Mouse (Mus musculus): ENCODE data around the gene Irgq.
"Not testable (repeated sequence)": the region's sequence is repeated elsewhere in the genome, so short reads cannot be mapped to it uniquely, and the experiment has no call there.

Irgq gene

DNA sequence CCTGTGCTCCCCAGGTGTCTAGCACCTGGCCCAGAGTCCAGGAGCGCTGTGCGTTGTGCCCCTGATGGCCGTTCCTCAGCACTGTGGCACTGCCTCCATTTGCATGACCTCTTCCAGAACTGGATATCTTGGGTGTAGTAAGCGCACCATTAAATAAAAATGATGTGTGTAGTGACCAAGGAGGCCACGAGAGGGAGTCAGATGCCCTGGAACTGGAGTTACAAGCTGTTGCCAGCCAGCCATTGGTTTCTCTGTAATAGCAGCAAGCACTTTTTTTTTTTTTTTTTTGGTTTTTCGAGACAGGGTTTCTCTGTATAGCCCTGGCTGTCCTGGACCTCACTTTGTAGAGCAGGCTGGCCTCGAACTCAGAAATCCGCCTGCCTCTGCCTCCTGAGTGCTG lies 14.2 kb upstream of the Irgq start:
- not testable (repeated sequence) for DNase-seq

DNA sequence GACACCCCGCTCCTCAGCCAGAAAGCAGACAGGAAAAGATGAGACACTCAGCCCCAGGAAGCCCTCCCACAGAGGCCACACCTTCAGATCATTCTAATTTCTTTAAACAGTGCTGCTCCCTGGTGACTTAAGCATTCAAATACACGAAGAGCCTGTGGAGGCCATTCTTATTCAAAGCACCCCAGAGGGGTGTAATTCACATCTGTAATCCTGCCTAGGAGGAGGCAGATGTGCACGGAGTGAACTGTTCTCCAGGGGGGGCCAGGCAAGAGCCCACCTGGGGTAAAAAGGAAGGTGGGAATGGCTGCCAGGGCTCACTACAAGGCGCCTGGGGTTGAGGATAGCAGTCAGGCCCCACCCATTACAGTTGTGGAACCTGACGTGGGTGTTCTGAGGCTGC lies 13.4 kb upstream of the Irgq start:
- DNase-seq = no peak

DNA sequence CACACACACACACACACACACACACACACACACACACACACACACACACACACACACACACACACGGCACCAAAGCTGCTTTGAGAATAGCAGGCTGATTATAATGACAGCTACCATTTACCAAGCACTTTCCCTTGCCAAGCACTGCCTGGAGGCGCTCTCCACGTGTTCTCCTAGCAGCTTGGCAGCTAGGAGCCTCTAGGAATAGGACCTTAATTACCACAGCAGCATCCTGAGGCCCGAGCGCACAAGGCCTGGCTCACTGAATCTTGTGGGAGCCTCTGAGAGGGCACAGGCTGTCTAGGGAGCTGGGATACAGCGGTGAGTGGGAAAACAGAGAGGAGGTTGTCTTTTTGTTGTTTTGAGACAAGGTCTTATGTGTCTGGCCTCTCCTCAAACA lies 12.8 kb upstream of the Irgq start:
- no peak for DNase-seq

DNA sequence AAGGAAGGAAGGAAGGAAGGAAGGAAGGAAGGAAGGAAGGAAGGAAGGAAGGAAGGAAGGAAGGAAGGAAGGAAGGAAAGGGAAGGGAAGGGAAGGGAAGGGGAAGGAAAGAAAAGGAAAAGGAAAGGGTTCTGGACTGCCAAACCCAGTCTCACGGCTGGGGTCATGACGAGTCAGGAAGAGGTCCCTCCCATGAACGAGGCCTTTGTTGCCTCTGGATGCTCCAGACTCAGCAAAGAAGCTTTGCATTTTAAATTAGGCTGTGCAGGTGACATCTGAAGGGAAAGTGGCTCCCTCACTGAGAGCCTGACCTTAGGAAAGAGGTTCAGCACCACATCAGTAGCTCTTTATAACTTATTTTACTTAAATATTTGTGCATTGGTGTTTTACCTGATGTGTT lies 11.4 kb upstream of the Irgq start:
- no peak for DNase-seq

DNA sequence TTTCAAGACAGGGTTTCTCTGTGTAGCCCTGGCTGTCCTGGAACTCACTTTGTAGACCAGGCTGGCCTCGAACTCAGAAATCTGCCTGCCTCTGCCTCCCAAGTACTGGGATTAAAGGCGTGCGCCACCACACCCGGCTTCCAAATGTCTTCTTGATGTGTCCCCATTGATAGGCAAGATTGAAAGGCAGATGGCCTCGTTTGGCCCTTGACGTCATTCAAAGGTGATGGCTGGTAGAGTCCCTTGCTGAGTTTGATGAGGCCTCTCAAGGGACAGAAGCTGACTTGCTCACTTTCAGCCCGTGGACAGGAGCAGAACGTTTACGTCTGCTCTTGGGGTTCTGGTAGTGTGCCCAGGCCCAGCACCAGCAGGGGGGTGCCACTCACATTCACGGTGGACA lies 10.4 kb upstream of the Irgq start:
- DNase-seq = not testable (repeated sequence)

DNA sequence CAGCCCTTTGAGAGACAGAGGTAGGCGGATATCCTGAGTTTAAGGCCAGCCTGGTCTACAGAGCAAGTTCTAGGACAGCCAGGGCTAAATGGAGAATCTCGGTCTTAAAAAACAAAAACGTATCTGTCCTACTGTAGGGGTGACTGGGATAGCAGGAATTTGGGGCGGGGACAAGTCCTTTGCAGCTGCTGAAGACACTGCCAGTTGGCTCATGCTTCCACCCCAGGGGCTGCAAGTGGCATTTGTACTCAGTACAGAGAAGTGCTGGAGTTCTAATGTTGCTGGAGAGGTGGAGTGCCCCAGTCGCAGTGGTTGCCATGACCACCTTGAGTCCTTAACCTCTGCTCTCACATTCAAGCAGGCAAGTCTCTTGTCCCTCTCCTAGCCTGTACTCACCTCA lies 7.7 kb upstream of the Irgq start:
- no peak for DNase-seq

DNA sequence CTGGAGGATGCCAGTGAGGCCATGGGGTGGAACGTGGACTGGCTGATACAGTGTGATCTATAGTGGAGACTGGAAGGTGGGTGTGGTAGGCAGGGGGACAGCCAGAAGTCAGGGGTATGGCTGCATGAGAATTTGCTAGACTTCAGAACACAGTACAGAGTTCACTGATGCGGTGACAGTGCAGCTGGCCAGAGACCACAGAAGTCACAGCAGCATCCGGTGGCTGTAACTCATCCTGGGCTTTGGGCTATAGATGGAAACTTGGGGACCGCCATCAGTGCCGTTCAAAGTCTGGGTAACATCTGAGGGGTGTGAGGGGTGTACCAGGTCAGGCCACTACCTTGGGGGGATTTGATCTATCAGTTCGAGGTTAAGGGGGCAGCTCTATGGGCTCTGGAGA lies 6.8 kb upstream of the Irgq start:
- DNase-seq = no peak

DNA sequence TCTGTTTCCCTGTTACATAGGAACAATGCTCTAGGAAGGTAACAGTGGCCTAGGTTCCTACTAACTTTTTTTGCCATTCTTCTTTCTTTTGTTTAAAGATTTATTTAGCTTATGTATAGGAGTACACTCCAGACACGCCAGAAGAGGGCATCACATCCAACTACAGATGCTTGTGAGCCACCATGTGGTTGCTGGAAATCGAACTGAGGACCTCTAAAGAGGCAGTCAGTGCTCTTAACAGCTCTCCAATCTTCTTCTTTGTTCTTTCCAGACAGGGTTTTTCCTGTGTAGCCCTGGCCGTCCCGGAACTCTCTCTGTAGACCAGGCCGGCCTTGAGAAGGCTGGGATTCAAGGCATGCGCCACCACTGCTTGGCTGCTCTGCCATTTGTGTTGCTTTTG lies 5.5 kb upstream of the Irgq start:
- no peak for DNase-seq

DNA sequence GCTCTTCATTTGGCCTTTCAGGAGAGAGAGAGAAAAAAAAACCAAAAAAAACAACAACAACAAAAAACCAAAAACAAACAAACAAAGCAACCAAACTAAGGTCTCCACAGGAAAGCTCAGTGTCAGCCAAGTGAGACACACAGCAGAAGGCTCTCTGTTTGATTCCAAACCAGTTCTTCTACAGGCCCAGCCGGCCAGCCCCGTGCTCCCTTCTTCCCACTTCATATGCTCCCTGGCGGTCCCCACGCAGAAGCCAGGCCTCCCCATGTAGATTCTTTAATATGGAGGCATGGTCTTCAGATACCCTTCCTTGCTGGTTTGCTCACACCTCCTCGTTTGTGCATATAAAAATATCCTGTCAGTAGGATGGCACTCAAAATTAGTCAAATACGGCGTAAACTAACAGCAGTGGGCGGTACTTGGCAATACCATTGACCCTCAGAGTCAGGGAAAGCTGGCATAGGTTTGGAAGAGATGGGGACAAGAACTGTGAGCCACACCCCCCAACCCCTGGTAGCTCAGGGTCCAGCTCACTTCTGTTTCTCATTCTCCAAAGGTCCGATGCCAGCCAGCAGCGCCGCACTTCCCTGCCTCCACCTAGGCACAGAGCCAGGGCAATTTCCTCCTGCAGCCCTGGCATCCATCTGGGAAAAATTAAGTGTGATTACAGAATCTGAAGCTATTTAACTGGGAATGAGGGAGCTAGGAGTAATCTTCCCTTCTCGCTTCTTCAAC lies 4.6 kb upstream of the Irgq start:
- DNase-seq = no peak

DNA sequence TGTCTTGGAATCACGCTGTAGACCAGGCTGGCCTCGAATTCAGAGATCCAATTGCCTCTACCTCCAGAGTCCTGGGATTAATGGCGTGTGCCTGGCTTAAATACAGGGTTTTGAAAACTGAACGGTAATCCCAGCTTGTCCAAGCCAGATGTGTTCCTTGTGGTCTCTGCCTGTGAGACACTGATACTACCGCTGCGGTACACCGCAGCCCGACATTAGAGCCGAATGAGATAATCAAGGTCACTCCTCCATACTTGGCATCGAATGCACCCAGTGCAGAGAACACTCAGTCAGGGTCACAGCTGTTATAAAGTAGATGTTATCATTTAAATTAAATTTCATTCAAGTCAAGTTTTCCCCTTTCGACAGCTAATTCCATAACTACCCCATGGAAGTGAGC lies 1.6 kb upstream of the Irgq start:
- DNase-seq = no peak

DNA sequence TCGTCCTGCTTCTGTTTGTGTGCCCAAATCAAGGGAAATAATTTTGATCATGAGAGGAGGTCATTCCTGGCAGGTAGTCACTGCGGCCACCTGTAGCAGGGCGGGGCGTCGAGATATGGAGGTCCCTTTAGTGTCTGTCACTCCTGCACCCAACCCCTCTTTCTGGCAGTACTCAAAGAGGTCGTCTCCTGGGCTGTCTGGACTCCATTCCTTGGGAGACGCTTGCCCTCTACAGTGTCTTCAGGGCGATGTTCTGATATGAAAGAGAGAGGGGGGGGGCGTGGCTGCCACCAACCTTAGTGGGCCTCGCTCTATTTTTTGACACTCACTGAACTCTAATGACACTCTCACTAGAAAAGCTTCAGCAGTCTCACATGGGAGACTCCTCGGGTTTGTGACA lies 909 bp upstream of the Irgq start:
- peak; percentile 38 for DNase-seq

DNA sequence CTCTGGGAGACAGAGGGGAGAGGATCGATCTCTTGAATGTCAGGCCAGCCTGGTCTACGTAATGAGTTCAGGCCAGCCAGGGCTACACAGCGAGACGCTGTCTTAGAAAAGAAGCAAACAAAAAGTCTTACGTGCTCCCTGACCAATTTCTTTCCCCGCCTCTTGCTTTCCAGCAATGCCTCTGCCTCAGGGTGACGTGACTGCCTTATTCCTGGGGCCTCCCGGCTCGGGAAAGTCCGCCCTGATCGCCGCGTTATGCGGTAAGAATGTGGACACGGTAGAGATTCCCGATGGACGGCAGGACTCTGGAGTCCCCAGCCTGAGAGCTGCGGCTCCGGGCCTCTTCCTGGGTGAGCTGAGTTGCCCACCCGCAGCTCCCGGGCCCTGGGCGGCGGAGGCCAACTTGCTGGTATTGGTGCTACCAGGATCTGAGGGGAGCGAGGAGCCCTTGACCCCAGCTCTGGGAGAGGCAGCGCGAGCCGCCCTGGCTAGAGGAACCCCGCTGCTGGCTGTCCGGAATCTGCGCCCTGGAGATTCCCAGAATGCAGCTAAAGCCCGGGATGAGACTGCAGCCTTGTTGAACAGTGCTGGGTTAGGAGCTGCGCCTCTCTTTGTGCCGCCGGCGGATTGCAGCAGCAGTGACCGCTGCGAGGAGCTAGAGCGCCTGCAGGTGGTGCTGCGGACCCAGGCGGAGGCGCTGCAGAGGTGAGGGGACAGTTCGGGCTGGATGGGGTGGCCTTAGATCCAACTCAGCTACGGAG lies 902 bp downstream of the Irgq start:
- DNase-seq = peak; percentile 86

DNA sequence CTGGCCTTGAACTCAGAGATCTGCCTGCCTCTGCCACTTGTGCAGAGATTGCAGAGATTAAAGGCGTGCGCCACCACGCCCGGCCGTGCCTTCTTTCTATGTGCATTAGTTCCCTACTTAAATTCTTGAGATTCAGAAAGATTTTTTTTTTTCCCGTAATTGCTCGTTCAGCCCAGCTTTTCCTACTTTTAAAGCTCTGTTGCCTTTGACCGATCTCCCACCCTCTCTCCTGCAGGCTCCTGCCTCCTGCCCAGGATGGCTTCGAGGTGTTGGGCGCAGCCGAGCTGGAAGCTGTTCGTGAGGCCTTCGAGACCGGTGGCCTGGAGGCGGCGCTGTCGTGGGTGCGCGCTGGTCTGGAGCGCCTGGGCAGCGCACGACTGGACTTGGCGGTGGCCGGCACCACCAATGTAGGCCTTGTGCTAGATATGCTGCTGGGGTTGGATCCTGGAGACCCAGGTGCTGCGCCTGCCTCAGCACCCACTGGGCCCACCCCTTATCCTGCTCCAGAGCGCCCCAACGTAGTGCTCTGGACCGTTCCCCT lies 2.6 kb downstream of the Irgq start:
- no peak for DNase-seq

DNA sequence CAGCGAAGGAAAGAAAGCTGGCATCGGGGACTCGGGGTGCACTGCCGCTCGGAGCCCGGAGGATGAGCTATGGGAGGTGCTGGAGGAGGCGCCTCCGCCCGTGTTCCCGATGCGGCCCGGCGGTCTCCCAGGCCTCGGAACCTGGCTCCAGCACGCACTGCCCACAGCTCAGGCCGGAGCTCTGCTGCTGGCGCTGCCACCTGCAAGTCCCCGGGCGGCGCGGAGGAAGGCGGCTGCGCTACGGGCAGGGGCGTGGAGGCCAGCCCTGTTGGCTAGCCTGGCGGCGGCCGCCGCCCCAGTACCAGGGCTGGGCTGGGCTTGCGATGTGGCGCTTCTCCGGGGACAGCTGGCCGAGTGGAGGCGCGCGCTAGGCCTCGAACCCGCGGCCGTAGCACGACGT lies 3.3 kb downstream of the Irgq start:
- DNase-seq = no peak

DNA sequence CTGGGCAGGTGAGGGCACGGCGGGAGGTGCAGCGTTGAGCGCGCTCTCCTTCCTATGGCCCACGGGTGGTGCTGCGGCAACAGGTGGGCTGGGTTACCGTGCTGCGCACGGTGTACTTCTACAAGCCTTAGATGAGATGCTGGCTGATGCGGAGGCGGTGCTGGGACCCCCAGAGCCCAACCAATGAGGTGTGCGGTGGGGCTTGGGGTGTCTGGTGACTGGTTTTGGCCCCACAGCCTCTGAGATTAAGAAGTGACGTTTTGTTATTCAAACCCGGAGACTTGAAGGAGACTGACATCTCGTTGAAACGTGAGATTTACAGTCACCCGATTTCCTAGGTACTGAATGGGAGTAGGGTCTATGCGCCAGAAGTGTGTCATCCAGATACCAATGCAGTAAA lies 3.8 kb downstream of the Irgq start:
- DNase-seq = no peak

DNA sequence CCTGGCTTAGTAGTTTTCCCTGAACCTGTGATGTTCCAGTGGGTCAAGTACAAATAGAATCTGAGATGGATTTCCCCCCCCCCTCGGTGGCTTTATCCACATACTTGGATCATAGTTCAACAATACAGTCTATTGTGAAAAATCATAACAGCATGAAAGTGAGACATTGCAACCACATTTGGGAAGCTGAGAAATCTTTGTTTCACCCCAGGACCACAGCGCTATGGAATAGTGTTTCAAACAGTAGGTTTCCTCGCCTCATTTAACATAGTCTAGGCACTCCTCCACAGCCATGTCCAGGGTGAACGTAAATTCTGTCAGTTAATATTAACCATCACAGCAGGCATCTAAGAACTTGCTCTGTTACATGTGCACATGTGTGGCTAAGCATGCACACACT lies 6.6 kb downstream of the Irgq start:
- no peak for DNase-seq

DNA sequence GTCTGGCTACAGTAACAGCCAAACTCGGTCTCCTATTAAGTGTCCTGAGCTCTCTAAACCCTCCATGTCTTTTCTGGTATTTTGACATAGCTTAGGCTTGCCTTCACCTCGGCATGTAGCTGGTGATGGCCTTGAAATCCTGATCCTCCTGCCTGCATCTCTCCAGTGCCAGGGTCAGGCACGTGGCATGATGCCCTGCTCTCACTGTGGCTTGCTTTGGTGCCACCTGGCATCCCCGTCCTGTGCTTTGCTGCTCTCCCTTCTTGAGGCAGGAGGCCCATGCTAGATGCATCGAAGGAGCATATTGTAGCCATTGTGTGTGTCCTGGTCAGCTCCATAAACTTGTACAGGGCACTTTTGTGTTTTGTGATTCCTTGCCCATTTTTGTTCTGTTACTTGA lies 7.1 kb downstream of the Irgq start:
- DNase-seq = no peak

DNA sequence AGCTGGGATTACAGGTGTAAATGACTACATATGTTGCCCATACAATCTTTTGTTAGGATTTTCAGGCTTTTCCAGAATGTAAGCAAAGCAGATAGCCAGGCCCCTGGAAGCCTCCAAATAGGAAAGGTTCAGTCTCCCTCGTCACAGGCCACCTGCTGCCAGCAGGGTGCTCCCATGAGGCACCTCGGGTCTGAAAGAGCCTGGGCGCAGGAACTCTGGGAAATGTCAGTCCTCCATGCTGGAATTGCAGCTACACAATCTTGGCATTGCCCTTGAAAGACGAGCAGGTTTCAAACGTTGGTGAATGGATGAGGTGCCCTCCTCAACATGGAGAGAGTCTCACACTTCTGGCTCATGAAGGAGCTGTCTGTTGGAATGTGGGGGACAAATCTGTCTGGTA lies 7.7 kb downstream of the Irgq start:
- DNase-seq = peak; percentile 61

DNA sequence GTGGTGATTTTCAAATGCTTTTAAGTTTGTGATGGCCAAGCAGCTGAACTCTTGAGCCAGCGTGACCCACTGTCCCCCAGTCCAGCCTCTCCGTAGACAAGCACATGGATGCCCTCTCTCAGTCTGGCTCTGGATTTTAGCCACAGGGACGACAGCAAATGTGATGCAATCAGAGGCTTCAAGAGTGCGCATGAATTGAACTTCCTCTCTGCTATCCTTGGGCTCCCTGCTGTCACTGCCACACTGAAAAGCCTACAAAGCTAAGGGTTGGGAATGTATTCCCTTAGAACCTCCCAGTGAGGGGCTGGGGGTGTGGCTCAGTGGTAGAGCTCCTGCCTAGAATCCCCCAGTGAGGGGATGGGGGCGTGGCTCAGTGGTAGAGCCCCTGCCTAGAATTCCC lies 8.2 kb downstream of the Irgq start:
- no peak for DNase-seq

DNA sequence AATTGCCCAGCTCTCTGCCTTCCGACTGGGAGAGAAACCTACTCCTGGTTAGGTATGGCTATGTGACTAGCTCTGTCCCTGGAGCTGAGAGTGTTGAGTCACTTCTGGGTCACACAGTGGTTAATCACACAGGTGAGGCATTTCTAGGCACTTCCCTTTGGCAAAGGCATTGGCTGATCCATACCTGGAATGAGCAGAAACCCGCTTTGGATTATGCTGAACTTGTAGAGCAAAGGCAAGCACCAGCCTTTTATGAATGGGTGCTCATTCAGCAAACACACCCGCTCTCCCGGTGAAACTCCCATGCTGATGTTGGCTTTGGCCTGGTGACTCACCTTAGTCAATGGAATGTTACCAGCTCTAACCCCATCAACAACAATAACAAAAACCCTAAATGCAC lies 9.2 kb downstream of the Irgq start:
- DNase-seq = no peak

DNA sequence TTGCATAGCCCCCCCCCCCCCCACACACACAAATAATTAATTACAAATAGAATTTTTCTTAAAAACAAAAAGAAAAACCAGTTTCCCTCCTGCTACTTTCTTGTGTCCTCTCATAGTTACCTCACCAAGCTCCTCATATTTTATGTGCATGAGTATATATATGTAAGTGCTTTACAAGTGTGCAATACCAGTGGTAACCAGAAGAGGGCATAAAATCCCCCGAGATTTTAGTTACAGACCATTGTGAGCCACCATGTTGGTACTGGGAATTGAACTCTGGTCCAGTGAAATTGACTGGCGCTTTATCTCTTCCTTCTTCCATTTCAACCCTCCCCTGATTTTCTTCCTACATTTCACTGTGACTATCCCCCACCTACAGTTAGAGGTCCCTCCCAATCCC lies 14.0 kb downstream of the Irgq start:
- DNase-seq = no peak

DNA sequence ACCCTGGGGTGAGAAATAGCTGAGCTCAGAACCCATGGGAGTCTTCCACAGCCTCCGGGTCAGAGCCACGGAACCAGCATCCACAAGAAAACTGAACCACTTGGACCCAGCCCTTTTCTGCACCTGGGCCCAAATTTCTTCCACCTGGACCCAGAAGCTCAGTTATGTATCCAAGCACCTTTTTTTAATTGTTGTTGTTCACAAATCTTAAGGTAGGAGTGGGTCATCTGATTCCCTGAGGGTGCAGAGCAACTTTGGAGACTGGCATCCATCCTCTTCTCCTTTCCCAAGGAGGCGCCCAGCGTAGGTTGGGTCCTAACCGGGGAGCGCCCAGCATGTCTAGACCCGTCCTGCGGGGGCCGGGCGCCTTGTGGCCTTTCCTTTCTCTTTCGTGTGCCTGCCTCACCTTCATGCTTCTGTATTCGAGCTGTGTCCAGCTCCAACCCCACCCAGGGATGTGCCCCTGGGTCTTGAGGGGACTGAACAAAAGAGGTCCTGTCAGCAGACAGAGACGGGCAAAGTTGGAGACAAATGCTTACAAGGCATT lies 15.7 kb downstream of the Irgq start, which contains the start of the genes Pinlyp and Xrcc1:
TSS of gene Pinlyp (minus strand) at position 51 of the 547 bp plus-strand sequence.
TSS of gene Xrcc1 (plus strand) at position 222 of the 547 bp plus-strand sequence.
- DNase-seq = peak; percentile 24

DNA sequence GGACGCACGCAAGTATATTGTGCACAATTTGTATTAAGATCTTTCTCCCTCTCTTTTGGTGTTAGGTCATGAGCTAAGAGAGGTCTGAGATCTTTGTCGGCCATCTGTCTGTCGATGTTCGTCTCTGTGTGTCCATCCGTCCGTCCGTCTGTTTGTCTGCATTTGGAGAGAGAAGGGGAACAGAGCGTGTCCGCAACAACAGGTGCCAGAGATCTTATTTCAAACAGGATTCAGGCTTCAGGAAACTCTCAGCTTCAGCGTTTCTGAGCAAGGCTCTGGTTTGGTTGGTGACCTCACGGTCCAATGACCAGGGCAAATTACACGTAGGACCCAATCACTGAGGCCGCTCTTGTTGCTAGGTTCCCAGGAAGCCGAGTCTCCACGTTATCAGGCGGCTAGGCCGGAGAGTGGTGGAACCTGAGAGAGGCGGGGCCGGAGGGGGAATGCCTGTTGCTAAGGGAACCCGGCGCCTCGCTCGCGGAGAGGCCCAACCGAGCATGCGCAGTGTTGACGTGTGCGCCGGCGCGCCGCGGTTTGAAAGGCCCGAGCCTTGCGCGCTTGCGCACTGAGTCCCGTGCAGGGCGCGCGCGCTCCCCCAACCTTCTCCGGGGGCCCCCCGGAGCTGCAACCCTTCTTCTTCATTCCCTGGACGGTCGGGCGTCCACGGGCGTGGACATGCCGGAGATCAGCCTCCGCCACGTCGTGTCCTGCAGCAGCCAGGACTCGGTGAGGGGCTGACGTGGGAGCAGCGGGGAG lies 16.3 kb downstream of the Irgq start:
- DNase-seq = peak; percentile 100

Measured in kidney, postnatal 10 days (tissue).